Mouse (Mus musculus) myocyte (in vitro differentiated cells): ENCODE measurements around the gene Rnf144a. TPM values are rescaled to one million over a fixed set of nuclear protein-coding genes. Genes with fewer than 3 reads are reported as not detected.

Experiments
- H3K27me3 ChIP-seq: one replicate; pipeline ENCODE4 v1.6.1; 2011; ENCODE audit not compliant: control insufficient read depth, insufficient read depth, insufficient read length
- H3K36me3 ChIP-seq: one replicate; pipeline ENCODE4 v1.6.1; 2011; ENCODE audit not compliant: control insufficient read depth, insufficient read depth
- H3K4me2 ChIP-seq: one replicate; pipeline ENCODE4 v1.6.1; 2011; ENCODE audit warnings: low read depth, control low read depth
- H3K4me3 ChIP-seq: one replicate; pipeline ENCODE4 v1.5.1; 2011; ENCODE audit warnings: mild to moderate bottlenecking, control low read depth, moderate library complexity
- H3K79me2 ChIP-seq: one replicate; pipeline ENCODE4 v1.6.1; 2011; ENCODE audit not compliant: control insufficient read depth, insufficient read depth
- H3ac ChIP-seq: one replicate; pipeline ENCODE4 v1.6.1; 2011; ENCODE audit not compliant: control insufficient read depth, insufficient read length
- CEBPB ChIP-seq: IDR thresholded peaks from 2 replicates; pipeline ENCODE4 v1.6.1; 2011; ENCODE audit warnings: mild to moderate bottlenecking, moderate library complexity; ENCODE audit not compliant: poor library complexity, insufficient read depth, severe bottlenecking
- E2F4 ChIP-seq: IDR thresholded peaks from one replicate; pipeline ENCODE4 v1.6.1; 2011; ENCODE audit warnings: mild to moderate bottlenecking, control low read depth, moderate library complexity; ENCODE audit not compliant: insufficient read depth
- MAX ChIP-seq: IDR thresholded peaks from one replicate; pipeline ENCODE4 v1.6.1; 2011; ENCODE audit warnings: low read depth, mild to moderate bottlenecking, control low read depth
- MYOD1 ChIP-seq, 3 experiments: IDR thresholded peaks; one replicate each; pipeline ENCODE4 v1.6.1; 2011; ENCODE audit warnings: control low read depth in 2 of 3, low read depth in 2 of 3, mild to moderate bottlenecking in 2 of 3, moderate library complexity in 1 of 3; ENCODE audit not compliant: insufficient read length in 2 of 3, control insufficient read depth in 1 of 3
- MYOG ChIP-seq, 3 experiments: IDR thresholded peaks; one replicate each; pipeline ENCODE4 v1.6.1; 2011; ENCODE audit warnings: control low read depth in 2 of 3, low read depth in 2 of 3, mild to moderate bottlenecking in 2 of 3; ENCODE audit not compliant: insufficient read length in 2 of 3, control insufficient read depth in 1 of 3, insufficient read depth in 1 of 3
- POLR2A ChIP-seq: IDR thresholded peaks from one replicate; pipeline ENCODE4 v1.6.1; 2011; ENCODE audit warnings: low read depth, mild to moderate bottlenecking, control low read depth, moderate library complexity; ENCODE audit not compliant: insufficient read length
- POLR2AphosphoS2 ChIP-seq: IDR thresholded peaks from one replicate; pipeline ENCODE4 v1.6.1; 2011; ENCODE audit warnings: low read depth, control low read depth; ENCODE audit not compliant: insufficient read length
- REST ChIP-seq: IDR thresholded peaks from one replicate; pipeline ENCODE4 v1.6.1; 2011; ENCODE audit warnings: mild to moderate bottlenecking, control low read depth, moderate library complexity; ENCODE audit not compliant: insufficient read depth, insufficient read length
- SRF ChIP-seq: IDR thresholded peaks from one replicate; pipeline ENCODE4 v1.6.1; 2011; ENCODE audit warnings: low read depth; ENCODE audit not compliant: control insufficient read depth, insufficient read length
- TCF12 ChIP-seq: IDR thresholded peaks from one replicate; pipeline ENCODE4 v1.6.1; 2011; ENCODE audit warnings: mild to moderate bottlenecking, control low read depth; ENCODE audit not compliant: poor library complexity, insufficient read depth, severe bottlenecking
- TCF3 ChIP-seq: IDR thresholded peaks from one replicate; pipeline ENCODE4 v1.6.1; 2011; ENCODE audit warnings: low read depth, control low read depth; ENCODE audit not compliant: insufficient read length
- USF1 ChIP-seq: IDR thresholded peaks from one replicate; pipeline ENCODE4 v1.6.1; 2011; ENCODE audit warnings: low read depth, mild to moderate bottlenecking, control low read depth, moderate library complexity
- polyA plus RNA-seq: library from polyadenylated mRNA; unstranded; fragments of >200 nt; fragmentation: generic; extraction: Trizol; gene quantifications from one replicate; pipeline ENCODE4 v1.2.1, GENCODE M21; 2012; ENCODE audit warnings: missing spikeins

Rnf144a gene
- polyA plus RNA-seq, 1 experiment: not detected

- no peak for TF ChIP-seq USF1
- TF ChIP-seq SRF: no peak
- TF ChIP-seq E2F4: no peak
- TF ChIP-seq POLR2A: no peak
- no peak for TF ChIP-seq TCF12
- no peak for TF ChIP-seq TCF3
- TF ChIP-seq MAX: no peak
- no peak for TF ChIP-seq MYOG (IDR thresholded peaks at IDR 0.05; ENCODE audit: control insufficient read depth in 1 of 3, insufficient read depth in 1 of 3, insufficient read length in 2 of 3, low read depth in 2 of 3)
- no peak for TF ChIP-seq MYOD1 (IDR thresholded peaks at IDR 0.05; ENCODE audit: control insufficient read depth in 1 of 3, insufficient read length in 2 of 3, low read depth in 2 of 3)
- no peak for TF ChIP-seq REST
- TF ChIP-seq CEBPB: no peak
- TF ChIP-seq POLR2AphosphoS2: no peak
- Histone ChIP-seq H3K79me2 (no peaks in the 10 kb centered on the region), H3K4me3 (no peak overlapping the region), H3K27me3 (no peaks in the 10 kb centered on the region), H3K36me3 (no peaks in the 10 kb centered on the region), H3K4me2 (no peak overlapping the region), H3ac (no peak overlapping the region)
These were observed 72.4 kb downstream of the Rnf144a start for GRCm38 (mm10) chr12:26342663-26343062.

DNA sequence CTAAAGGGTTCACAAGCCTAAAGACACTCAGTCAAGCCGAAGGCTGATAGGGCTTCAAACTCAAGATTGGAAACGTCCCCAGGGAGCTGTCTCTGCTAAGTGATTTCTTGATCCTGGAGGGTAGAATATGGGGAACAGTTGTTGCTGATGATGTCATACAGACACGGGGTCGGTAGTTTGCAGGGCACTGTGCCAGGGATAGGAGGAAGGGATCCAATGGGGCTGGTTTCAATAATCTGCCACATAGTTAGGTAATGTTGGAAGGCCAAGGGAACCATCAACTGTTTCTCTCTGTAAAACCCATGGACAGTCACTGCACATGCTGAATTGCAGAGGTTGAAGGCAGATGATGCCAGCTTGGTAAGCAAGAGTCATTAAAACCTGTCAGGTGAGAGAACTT, 73.0 kb downstream of the Rnf144a start:
- no peak for TF ChIP-seq MYOD1 (IDR thresholded peaks at IDR 0.05; ENCODE audit: control insufficient read depth in 1 of 3, insufficient read length in 2 of 3, low read depth in 2 of 3)
- no peak for TF ChIP-seq POLR2AphosphoS2
- TF ChIP-seq USF1: no peak
- no peak for TF ChIP-seq CEBPB
- TF ChIP-seq E2F4: no peak
- TF ChIP-seq TCF3: no peak
- TF ChIP-seq POLR2A: no peak
- no peak for TF ChIP-seq MAX
- TF ChIP-seq MYOG (IDR thresholded peaks at IDR 0.05; ENCODE audit: control insufficient read depth in 1 of 3, insufficient read depth in 1 of 3, insufficient read length in 2 of 3, low read depth in 2 of 3): no peak
- no peak for TF ChIP-seq TCF12
- no peak for TF ChIP-seq REST
- TF ChIP-seq SRF: no peak
- no peak overlapping the region for H3K4me3 ChIP-seq
- H3ac ChIP-seq: no peak overlapping the region
- no peaks in the 10 kb centered on the region for H3K36me3 ChIP-seq
- no peaks in the 10 kb centered on the region for H3K27me3 ChIP-seq
- no peak overlapping the region for H3K4me2 ChIP-seq
- H3K79me2 ChIP-seq: no peaks in the 10 kb centered on the region

DNA sequence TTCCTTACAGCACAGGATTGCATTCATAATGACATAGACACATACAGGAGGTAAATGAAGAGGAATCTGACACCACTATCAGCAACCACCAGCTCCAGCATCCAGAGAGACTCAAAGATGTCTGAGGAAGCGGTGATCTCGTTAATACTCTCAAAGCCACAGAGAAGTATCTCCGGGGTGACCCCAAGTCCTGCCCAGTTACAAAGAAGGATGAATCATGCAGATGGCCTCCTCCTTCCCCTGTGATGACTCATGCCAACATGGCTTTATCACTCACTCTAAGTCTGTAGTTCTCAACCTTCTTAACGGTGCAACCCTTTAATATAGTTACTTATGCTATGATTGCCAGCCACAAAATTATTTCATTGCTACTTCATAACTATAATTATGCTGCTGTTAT, 74.4 kb downstream of the Rnf144a start:
- Histone ChIP-seq H3K4me3 (no peak overlapping the region), H3K36me3 (no peaks in the 10 kb centered on the region)

GRCm38 (mm10) chr12:26339886-26340285, 75.2 kb downstream of the Rnf144a start:
- Histone ChIP-seq H3K79me2 (no peaks in the 10 kb centered on the region), H3ac (no peak overlapping the region), H3K4me2 (no peak overlapping the region), H3K27me3 (no peaks in the 10 kb centered on the region), H3K36me3 (no peaks in the 10 kb centered on the region), H3K4me3 (no peak overlapping the region)
- TF ChIP-seq SRF (no peak), TCF3 (no peak), TCF12 (no peak), E2F4 (no peak), POLR2AphosphoS2 (no peak), POLR2A (no peak), MYOG (IDR thresholded peaks at IDR 0.05; ENCODE audit: control insufficient read depth in 1 of 3, insufficient read depth in 1 of 3, insufficient read length in 2 of 3, low read depth in 2 of 3) (no peak), USF1 (no peak)

More for the DNA sequence above, 74.4 kb downstream of the Rnf144a start:
- TF ChIP-seq REST (no peak), SRF (no peak), MYOD1 (IDR thresholded peaks at IDR 0.05; ENCODE audit: control insufficient read depth in 1 of 3, insufficient read length in 2 of 3, low read depth in 2 of 3) (no peak), USF1 (no peak), TCF3 (no peak), MAX (no peak), MYOG (IDR thresholded peaks at IDR 0.05; ENCODE audit: control insufficient read depth in 1 of 3, insufficient read depth in 1 of 3, insufficient read length in 2 of 3, low read depth in 2 of 3) (no peak), POLR2AphosphoS2 (no peak), E2F4 (no peak), CEBPB (no peak), POLR2A (no peak), TCF12 (no peak)
- no peaks in the 10 kb centered on the region for H3K27me3 ChIP-seq
- no peak overlapping the region for H3K4me2 ChIP-seq
- H3K79me2 ChIP-seq: no peaks in the 10 kb centered on the region
- H3ac ChIP-seq: no peak overlapping the region

GRCm38 (mm10) chr12:26339181-26339580, 75.9 kb downstream of the Rnf144a start:
- Histone ChIP-seq H3K4me3 (no peak overlapping the region), H3K79me2 (no peaks in the 10 kb centered on the region), H3K27me3 (no peaks in the 10 kb centered on the region), H3K4me2 (no peak overlapping the region), H3ac (no peak overlapping the region), H3K36me3 (no peaks in the 10 kb centered on the region)
- TF ChIP-seq CEBPB (no peak), POLR2A (no peak), E2F4 (no peak), TCF12 (no peak), MYOD1 (IDR thresholded peaks at IDR 0.05; ENCODE audit: control insufficient read depth in 1 of 3, insufficient read length in 2 of 3, low read depth in 2 of 3) (no peak), MYOG (IDR thresholded peaks at IDR 0.05; ENCODE audit: control insufficient read depth in 1 of 3, insufficient read depth in 1 of 3, insufficient read length in 2 of 3, low read depth in 2 of 3) (no peak), MAX (no peak)
